Mouse (Mus musculus): Measurements from ENCODE around the gene Serpina12. TPM values are rescaled to one million over a fixed set of nuclear protein-coding genes. Genes with fewer than 3 reads are reported as not detected.

The Serpina12 gene
- polyA plus RNA-seq, 1 experiment from 2014 or later: not detected

GRCm38 (mm10) chr12:104064532-104064931 is 20.3 kb upstream of the Serpina12 start:
- Histone ChIP-seq H3K9ac (ENCODE audit: low read depth, low read length) (no peak overlapping the region), H3K4me2 (no peak overlapping the region), H3K27ac (ENCODE audit: low read depth, low read length) (no peak overlapping the region), H3K4me3 (ENCODE audit: low read depth, low read length) (no peak overlapping the region), H3K9me3 (ENCODE audit: control insufficient read depth, low read length) (no peaks in the 10 kb centered on the region), H3K27me3 (replicated peaks; ENCODE audit: control insufficient read depth, insufficient read depth, low read length) (no peaks in the 10 kb centered on the region), H3K4me1 (replicated peaks; ENCODE audit: control insufficient read depth, insufficient read depth, low read length) (no peaks in the 10 kb centered on the region), H3K36me3 (ENCODE audit: control insufficient read depth, insufficient read depth, low read length) (no peaks in the 10 kb centered on the region)
- ATAC-seq (replicated peaks; ENCODE audit: low FRiP score) (no peak), DNase-seq (ENCODE audit: low spot score) (no peak)
- WGBS: 51% methylated on average over 4 of the region's 4 CpGs

GRCm38 (mm10) chr12:104061862-104062261 is 17.6 kb upstream of the Serpina12 start:
- Histone ChIP-seq H3K4me3 (ENCODE audit: low read depth, low read length) (no peak overlapping the region), H3K9me3 (ENCODE audit: control insufficient read depth, low read length) (no peaks in the 10 kb centered on the region), H3K4me2 (no peak overlapping the region), H3K27me3 (replicated peaks; ENCODE audit: control insufficient read depth, insufficient read depth, low read length) (no peaks in the 10 kb centered on the region), H3K36me3 (ENCODE audit: control insufficient read depth, insufficient read depth, low read length) (no peaks in the 10 kb centered on the region), H3K9ac (ENCODE audit: low read depth, low read length) (no peak overlapping the region), H3K4me1 (replicated peaks; ENCODE audit: control insufficient read depth, insufficient read depth, low read length) (no peaks in the 10 kb centered on the region), H3K27ac (ENCODE audit: low read depth, low read length) (no peak overlapping the region)
- WGBS: 44% methylated on average over 2 of the region's 2 CpGs
- DNase-seq (ENCODE audit: low spot score): no peak
- no peak for ATAC-seq (replicated peaks; ENCODE audit: low FRiP score)

GRCm38 (mm10) chr12:104060126-104060525 is 15.9 kb upstream of the Serpina12 start:
- no peaks in the 10 kb centered on the region for H3K9me3 ChIP-seq (ENCODE audit: control insufficient read depth, low read length)
- H3K27me3 ChIP-seq (replicated peaks; ENCODE audit: control insufficient read depth, insufficient read depth, low read length): no peaks in the 10 kb centered on the region
- no peak overlapping the region for H3K4me2 ChIP-seq
- DNase-seq (ENCODE audit: low spot score) (no peak), ATAC-seq (replicated peaks; ENCODE audit: low FRiP score) (no peak)
- no peak overlapping the region for H3K27ac ChIP-seq (ENCODE audit: low read depth, low read length)
- H3K9ac ChIP-seq (ENCODE audit: low read depth, low read length): no peak overlapping the region
- no peaks in the 10 kb centered on the region for H3K36me3 ChIP-seq (ENCODE audit: control insufficient read depth, insufficient read depth, low read length)
- H3K4me3 ChIP-seq (ENCODE audit: low read depth, low read length): no peak overlapping the region
- no peaks in the 10 kb centered on the region for H3K4me1 ChIP-seq (replicated peaks; ENCODE audit: control insufficient read depth, insufficient read depth, low read length)
- WGBS: 75% methylated on average over 6 of the region's 6 CpGs

- Histone ChIP-seq H3K9me3 (ENCODE audit: control insufficient read depth, low read length) (no peaks in the 10 kb centered on the region), H3K27me3 (replicated peaks; ENCODE audit: control insufficient read depth, insufficient read depth, low read length) (no peaks in the 10 kb centered on the region), H3K27ac (ENCODE audit: low read depth, low read length) (no peak overlapping the region), H3K4me1 (replicated peaks; ENCODE audit: control insufficient read depth, insufficient read depth, low read length) (no peaks in the 10 kb centered on the region), H3K4me3 (ENCODE audit: low read depth, low read length) (no peak overlapping the region), H3K4me2 (no peak overlapping the region), H3K9ac (ENCODE audit: low read depth, low read length) (no peak overlapping the region), H3K36me3 (ENCODE audit: control insufficient read depth, insufficient read depth, low read length) (no peaks in the 10 kb centered on the region)
- ATAC-seq (replicated peaks; ENCODE audit: low FRiP score) (no peak), DNase-seq (ENCODE audit: low spot score) (no peak)
- 78% methylated on average over 7 of the region's 7 CpGs for WGBS
Observed at GRCm38 (mm10) chr12:104057531-104057930, 13.3 kb upstream of the Serpina12 start.

DNA sequence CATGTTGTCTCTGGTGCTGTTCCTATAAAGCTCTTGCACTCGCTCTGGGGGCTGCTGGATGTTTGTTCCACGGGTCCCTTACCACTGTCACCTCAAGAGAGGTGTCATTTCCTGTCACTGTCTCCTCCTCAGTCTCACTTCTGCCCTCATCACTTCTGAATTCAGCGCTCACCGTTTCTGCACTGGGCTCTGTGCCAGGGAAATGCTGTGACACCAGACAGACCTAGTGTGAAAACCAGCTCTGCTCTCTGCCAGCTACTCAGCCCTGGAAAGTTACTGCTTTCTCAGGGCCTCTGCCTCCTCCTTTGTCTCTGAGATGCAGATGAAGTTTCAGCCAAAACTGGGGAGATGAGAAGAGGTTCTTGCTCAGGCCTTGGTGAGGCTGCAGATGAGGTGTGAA is 12.8 kb upstream of the Serpina12 start:
- DNase-seq (ENCODE audit: low spot score) (no peak), ATAC-seq (replicated peaks; ENCODE audit: low FRiP score) (no peak)
- no peaks in the 10 kb centered on the region for H3K4me1 ChIP-seq (replicated peaks; ENCODE audit: control insufficient read depth, insufficient read depth, low read length)
- H3K27me3 ChIP-seq (replicated peaks; ENCODE audit: control insufficient read depth, insufficient read depth, low read length): no peaks in the 10 kb centered on the region
- no peak overlapping the region for H3K9ac ChIP-seq (ENCODE audit: low read depth, low read length)
- WGBS: 34% methylated on average over 4 of the region's 4 CpGs
- no peaks in the 10 kb centered on the region for H3K36me3 ChIP-seq (ENCODE audit: control insufficient read depth, insufficient read depth, low read length)
- H3K4me3 ChIP-seq (ENCODE audit: low read depth, low read length): no peak overlapping the region
- no peak overlapping the region for H3K4me2 ChIP-seq
- no peaks in the 10 kb centered on the region for H3K9me3 ChIP-seq (ENCODE audit: control insufficient read depth, low read length)
- no peak overlapping the region for H3K27ac ChIP-seq (ENCODE audit: low read depth, low read length)

GRCm38 (mm10) chr12:104055755-104056154 is 11.5 kb upstream of the Serpina12 start:
- H3K4me1 ChIP-seq (replicated peaks; ENCODE audit: control insufficient read depth, insufficient read depth, low read length): no peaks in the 10 kb centered on the region
- no peak for ATAC-seq (replicated peaks; ENCODE audit: low FRiP score)
- 70% methylated on average over 8 of the region's 8 CpGs for WGBS

GRCm38 (mm10) chr12:104053995-104054394 is 9.8 kb upstream of the Serpina12 start:
- no peak for ATAC-seq (replicated peaks; ENCODE audit: low FRiP score)
- DNase-seq (ENCODE audit: low spot score): no peak
- Histone ChIP-seq H3K4me1 (replicated peaks; ENCODE audit: control insufficient read depth, insufficient read depth, low read length) (no peaks in the 10 kb centered on the region), H3K9me3 (ENCODE audit: control insufficient read depth, low read length) (no peaks in the 10 kb centered on the region), H3K4me2 (no peak overlapping the region), H3K27me3 (replicated peaks; ENCODE audit: control insufficient read depth, insufficient read depth, low read length) (no peaks in the 10 kb centered on the region), H3K27ac (ENCODE audit: low read depth, low read length) (no peak overlapping the region), H3K36me3 (ENCODE audit: control insufficient read depth, insufficient read depth, low read length) (no peaks in the 10 kb centered on the region), H3K9ac (ENCODE audit: low read depth, low read length) (no peak overlapping the region), H3K4me3 (ENCODE audit: low read depth, low read length) (no peak overlapping the region)
- 21% methylated on average over 1 of the region's 1 CpGs for WGBS

More at GRCm38 (mm10) chr12:104055755-104056154, 11.5 kb upstream of the Serpina12 start:
- Histone ChIP-seq H3K27ac (ENCODE audit: low read depth, low read length) (no peak overlapping the region), H3K27me3 (replicated peaks; ENCODE audit: control insufficient read depth, insufficient read depth, low read length) (no peaks in the 10 kb centered on the region), H3K4me3 (ENCODE audit: low read depth, low read length) (no peak overlapping the region), H3K36me3 (ENCODE audit: control insufficient read depth, insufficient read depth, low read length) (no peaks in the 10 kb centered on the region), H3K9ac (ENCODE audit: low read depth, low read length) (no peak overlapping the region), H3K4me2 (no peak overlapping the region), H3K9me3 (ENCODE audit: control insufficient read depth, low read length) (no peaks in the 10 kb centered on the region)
- DNase-seq (ENCODE audit: low spot score): no peak

DNA sequence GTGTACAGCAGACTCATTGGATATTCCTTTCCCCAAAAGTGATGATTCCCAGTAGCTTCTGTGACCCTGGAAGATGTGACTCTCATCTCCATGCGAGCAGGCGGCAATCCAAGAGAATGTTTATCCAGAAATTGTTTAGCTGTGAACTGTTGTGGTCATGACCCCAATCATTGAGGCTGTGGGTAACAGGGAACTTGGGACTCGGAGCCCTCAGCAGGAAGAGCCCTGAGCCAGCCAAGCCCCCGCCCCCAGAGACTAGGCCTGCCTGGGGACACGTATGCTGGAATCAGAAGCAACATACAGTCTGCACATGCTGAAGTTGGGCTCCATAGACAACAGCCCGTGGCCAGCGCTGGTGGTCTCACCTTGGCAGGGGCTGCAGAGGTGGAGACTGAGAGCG is 1.5 kb upstream of the Serpina12 start:
- Histone ChIP-seq H3K9me3 (ENCODE audit: control insufficient read depth, low read length) (no peaks in the 10 kb centered on the region), H3K4me1 (replicated peaks; ENCODE audit: control insufficient read depth, insufficient read depth, low read length) (no peaks in the 10 kb centered on the region), H3K4me3 (ENCODE audit: low read depth, low read length) (no peak overlapping the region), H3K4me2 (no peak overlapping the region), H3K36me3 (ENCODE audit: control insufficient read depth, insufficient read depth, low read length) (no peaks in the 10 kb centered on the region), H3K9ac (ENCODE audit: low read depth, low read length) (no peak overlapping the region), H3K27me3 (replicated peaks; ENCODE audit: control insufficient read depth, insufficient read depth, low read length) (no peaks in the 10 kb centered on the region), H3K27ac (ENCODE audit: low read depth, low read length) (no peak overlapping the region)
- DNase-seq (ENCODE audit: low spot score): no peak
- no peak for ATAC-seq (replicated peaks; ENCODE audit: low FRiP score)
- WGBS: 79% methylated on average over 8 of the region's 8 CpGs

- Histone ChIP-seq H3K4me3 (ENCODE audit: low read depth, low read length) (no peak overlapping the region), H3K27me3 (replicated peaks; ENCODE audit: control insufficient read depth, insufficient read depth, low read length) (no peaks in the 10 kb centered on the region), H3K9me3 (ENCODE audit: control insufficient read depth, low read length) (no peaks in the 10 kb centered on the region), H3K27ac (ENCODE audit: low read depth, low read length) (no peak overlapping the region), H3K4me1 (replicated peaks; ENCODE audit: control insufficient read depth, insufficient read depth, low read length) (no peaks in the 10 kb centered on the region), H3K9ac (ENCODE audit: low read depth, low read length) (no peak overlapping the region), H3K36me3 (ENCODE audit: control insufficient read depth, insufficient read depth, low read length) (no peaks in the 10 kb centered on the region), H3K4me2 (no peak overlapping the region)
- ATAC-seq (replicated peaks; ENCODE audit: low FRiP score) (no peak), DNase-seq (ENCODE audit: low spot score) (no peak)
- WGBS: 73% methylated on average over 2 of the region's 2 CpGs
Observed at GRCm38 (mm10) chr12:104042753-104043152, 1.5 kb downstream of the Serpina12 start.
